Mouse (Mus musculus) forebrain, embryonic 11.5 days (tissue): ENCODE data around the gene Ctu1. TPM values are rescaled to one million over a fixed set of nuclear protein-coding genes. Genes with fewer than 3 reads are reported as not detected.

ENCODE experiments used
- ATAC-seq: fragments of 200-750 bp; cut with Nextera tagmentation; replicated peaks from 2 replicates; pipeline ENCODE4 v1.8.0; 2017; ENCODE audit warnings: moderate TSS enrichment; ENCODE audit not compliant: low FRiP score
- DNase-seq: peaks from one replicate; pipeline ENCODE4 v3.0.0-alpha.2; 2017; ENCODE audit warnings: low spot score
- H3K27ac ChIP-seq: fragments of 300-500 bp; sonication (generic); 2 replicates; pipeline ENCODE4 v1.5.1; 2014; ENCODE audit warnings: low read depth, low read length
- H3K27me3 ChIP-seq: fragments of 300-500 bp; sonication (generic); 2 replicates; pipeline ENCODE4 v1.6.1; 2014; ENCODE audit warnings: mild to moderate bottlenecking, low read length, mixed read lengths; ENCODE audit not compliant: control insufficient read depth, insufficient read depth
- H3K36me3 ChIP-seq: fragments of 300-500 bp; sonication (generic); 2 replicates; pipeline ENCODE4 v1.6.1; 2014; ENCODE audit warnings: mild to moderate bottlenecking, low read length, moderate library complexity, mixed read lengths; ENCODE audit not compliant: control insufficient read depth, insufficient read depth
- H3K4me1 ChIP-seq: fragments of 300-500 bp; sonication (generic); replicated peaks from 2 replicates; pipeline ENCODE4 v1.6.1; 2014; ENCODE audit warnings: low read length, mixed read lengths; ENCODE audit not compliant: control insufficient read depth, insufficient read depth
- H3K4me2 ChIP-seq: fragments of 300-500 bp; sonication (generic); 2 replicates; pipeline ENCODE4 v1.6.1; 2014; ENCODE audit warnings: low read depth, mild to moderate bottlenecking, low read length, moderate library complexity, mixed read lengths; ENCODE audit not compliant: severe bottlenecking
- H3K4me3 ChIP-seq: fragments of 300-500 bp; sonication (generic); 2 replicates; pipeline ENCODE4 v1.5.1; 2014; ENCODE audit warnings: low read depth, low read length
- H3K9ac ChIP-seq: fragments of 300-500 bp; sonication (generic); 2 replicates; pipeline ENCODE4 v1.6.1; 2014; ENCODE audit warnings: low read length
- H3K9me3 ChIP-seq: fragments of 300-500 bp; sonication (generic); 2 replicates; pipeline ENCODE4 v1.6.1; 2016; ENCODE audit warnings: low read length, mixed read lengths; ENCODE audit not compliant: control insufficient read depth
- WGBS: fragments of 180-500 bp; shearing (Covaris S2); extraction: QIAGEN DNeasy Blood & Tissue Kit; methylation state at CpG from one replicate; pipeline ENCODE4 v1.1.7; 2014; 5-methylcytosine and 5-hydroxymethylcytosine counted together
- polyA plus RNA-seq: library from polyadenylated mRNA; unstranded; fragments of >200 nt; fragmentation: Nextera tagmentation; extraction: Ambion mirVana; gene quantifications from 2 replicates; pipeline ENCODE4 v1.2.1, GENCODE M21; 2014

Gene Ctu1
- 13.7 and 14.3 TPM in 2 replicates for polyA plus RNA-seq

DNA sequence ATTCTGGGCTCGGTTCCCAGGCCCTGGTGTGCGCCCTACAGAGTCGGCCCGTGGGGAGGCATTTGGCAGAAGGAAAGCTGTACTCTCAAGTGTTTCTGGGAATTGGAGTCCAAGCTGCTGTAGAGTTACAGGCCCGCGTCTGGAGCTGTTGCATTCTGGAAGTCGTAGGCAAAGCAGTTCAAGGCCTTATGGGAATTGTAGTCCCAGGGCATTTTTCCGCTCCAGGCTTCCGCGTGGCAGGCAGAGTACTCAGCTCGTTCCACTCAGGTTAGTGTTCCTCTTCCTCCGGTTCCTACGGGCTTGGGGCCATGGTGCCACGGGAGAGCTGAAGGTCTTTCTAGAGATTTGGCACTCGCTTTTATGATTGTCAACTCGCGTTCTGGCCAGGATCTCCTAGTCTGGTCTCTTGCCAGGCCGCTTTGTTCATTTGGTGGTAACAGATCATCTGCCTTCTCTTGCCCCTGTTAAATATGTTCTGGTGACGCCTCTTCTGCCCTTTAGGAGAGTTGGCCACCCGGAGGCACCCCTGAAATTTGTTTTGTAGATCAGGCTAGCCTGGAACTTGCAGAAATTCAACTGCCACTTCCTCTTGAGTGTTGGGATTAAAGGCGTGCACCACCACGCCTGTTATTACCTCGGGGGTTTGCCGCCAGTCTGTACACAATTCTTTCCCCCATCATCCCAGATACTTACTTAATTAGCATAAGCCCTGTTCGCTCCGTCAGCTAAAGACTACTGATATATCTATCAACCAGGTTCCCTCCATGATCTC, at the start of gene Ctu1:
Ctu1 (plus strand) TSS at position 208 of the 772 bp plus-strand sequence.
- Histone ChIP-seq H3K9ac (peak within 1 kb of the TSS; percentile 70), H3K4me2 (peak within 1 kb of the TSS; percentile 56), H3K4me3 (peak within 1 kb of the TSS; percentile 64), H3K27ac (no peak within 1 kb of the TSS), H3K36me3 (peaks cover 12% of the 10 kb centered on the region), H3K27me3 (no peaks in the 10 kb centered on the region), H3K9me3 (no peaks in the 10 kb centered on the region), H3K4me1 (peaks cover 6% of the 10 kb centered on the region; the same call in 1 of the 2 replicates)
- WGBS, result under 1% methylated on average over 26 of the region's 26 CpGs
- peak; percentile 85 for DNase-seq
- ATAC-seq, result peak; percentile 94

DNA sequence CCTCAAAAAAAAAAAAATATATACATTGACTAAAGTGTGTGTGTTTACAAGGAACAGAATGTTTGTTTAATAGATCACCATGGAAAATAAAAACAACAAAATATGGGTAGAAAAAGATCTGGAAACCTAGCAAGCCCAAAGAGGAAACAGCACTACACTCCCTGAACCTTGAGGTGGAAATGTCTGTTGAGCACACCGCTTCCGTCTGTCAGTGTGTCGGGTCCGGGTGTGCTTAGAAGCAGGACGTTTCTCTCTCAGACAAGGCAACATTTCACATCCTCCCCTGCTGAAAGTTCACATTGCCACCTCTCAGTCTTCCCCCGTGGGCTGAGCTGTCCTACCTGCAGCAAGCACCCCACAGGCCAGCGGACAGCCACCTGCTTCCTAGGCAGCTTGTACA, 48.9 kb upstream of the Ctu1 start:
- no peaks in the 10 kb centered on the region for H3K4me1 ChIP-seq
- no peak overlapping the region for H3K4me3 ChIP-seq
- DNase-seq (no peak), ATAC-seq (no peak)
- no peak overlapping the region for H3K4me2 ChIP-seq
- H3K27me3 ChIP-seq, result no peaks in the 10 kb centered on the region
- no peak overlapping the region for H3K27ac ChIP-seq
- no peak overlapping the region for H3K9ac ChIP-seq
- H3K9me3 ChIP-seq, result no peaks in the 10 kb centered on the region
- H3K36me3 ChIP-seq, result no peaks in the 10 kb centered on the region
- 80% methylated on average over 7 of the region's 7 CpGs for WGBS

DNA sequence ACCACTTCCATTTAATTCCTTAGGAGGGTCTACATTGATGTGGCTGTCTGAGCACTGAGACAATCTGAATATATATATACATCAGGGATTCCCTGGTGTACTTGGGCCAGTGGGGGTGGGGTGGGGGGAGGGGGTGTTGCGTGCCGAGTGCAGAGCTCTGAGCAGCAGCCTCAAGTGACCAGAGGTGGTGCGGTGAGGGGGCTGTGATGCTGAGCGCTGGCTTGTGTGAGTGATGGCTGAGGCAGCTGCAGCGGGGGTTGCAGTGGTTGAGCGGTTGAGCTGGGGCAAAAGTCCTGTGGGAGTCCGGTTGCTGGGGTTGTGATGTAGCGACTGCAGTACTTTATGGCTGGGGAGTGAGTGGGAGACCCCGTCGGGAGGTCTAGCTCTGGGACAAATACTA, 48.0 kb upstream of the Ctu1 start:
- Histone ChIP-seq H3K9ac (no peak overlapping the region), H3K27ac (no peak overlapping the region), H3K4me2 (no peak overlapping the region), H3K36me3 (no peaks in the 10 kb centered on the region), H3K4me1 (no peaks in the 10 kb centered on the region), H3K9me3 (no peaks in the 10 kb centered on the region), H3K27me3 (no peaks in the 10 kb centered on the region), H3K4me3 (no peak overlapping the region)
- DNase-seq (no peak), ATAC-seq (no peak)
- WGBS, result 17% methylated on average over 10 of the region's 10 CpGs

DNA sequence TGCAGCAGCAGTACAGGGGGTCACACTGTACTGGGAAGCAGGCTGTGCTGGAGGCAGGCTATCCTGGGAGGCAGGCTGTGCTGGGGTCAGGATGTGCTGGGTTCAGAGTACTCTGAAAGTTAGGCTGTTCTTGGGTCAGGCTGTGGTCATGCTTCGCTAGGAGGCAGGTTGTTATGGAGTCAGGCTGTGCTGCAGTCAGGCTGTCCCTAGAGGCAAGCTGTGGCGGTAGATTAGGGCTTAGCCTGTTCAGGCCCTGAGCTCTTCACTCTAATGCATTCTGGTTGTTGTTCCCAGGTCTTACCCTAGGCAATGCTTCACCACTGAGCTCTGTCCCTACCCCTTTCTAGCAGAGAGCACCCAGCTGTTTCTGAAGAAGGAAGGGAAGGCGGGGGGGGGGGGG, 46.8 kb upstream of the Ctu1 start:
- no peak for DNase-seq
- no peaks in the 10 kb centered on the region for H3K4me1 ChIP-seq
- ATAC-seq, result no peak

DNA sequence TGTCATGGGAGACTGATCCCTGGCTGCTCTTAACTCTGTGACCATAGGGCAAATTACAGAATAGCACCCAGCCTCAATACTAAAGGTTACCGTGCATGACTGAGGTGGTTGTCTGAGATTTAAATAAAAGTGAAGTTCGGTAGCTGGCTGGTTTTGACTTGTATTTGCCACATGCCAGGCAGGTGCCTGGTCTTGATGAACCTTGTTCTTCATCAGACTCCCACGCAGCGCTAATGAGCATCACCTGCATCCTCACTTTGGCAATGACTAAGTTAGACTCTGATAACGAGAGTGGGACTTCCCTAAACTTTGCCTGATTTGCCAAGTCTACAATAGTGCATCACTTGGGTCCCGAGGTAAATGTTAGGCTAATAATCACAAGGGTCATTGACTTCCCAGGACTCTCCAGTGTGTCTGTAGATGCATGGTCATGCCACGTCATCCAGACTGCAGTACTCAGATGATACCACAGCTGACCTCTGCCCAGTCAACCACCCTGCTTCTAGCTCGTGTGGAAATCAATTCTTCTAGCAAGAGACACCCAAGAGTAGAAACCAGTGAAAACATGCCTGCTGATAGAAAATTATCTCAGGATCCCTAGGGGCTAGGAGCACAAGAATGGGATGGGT, 45.9 kb upstream of the Ctu1 start:
- H3K4me1 ChIP-seq, result no peaks in the 10 kb centered on the region
- no peaks in the 10 kb centered on the region for H3K27me3 ChIP-seq
- H3K9me3 ChIP-seq, result no peaks in the 10 kb centered on the region
- H3K27ac ChIP-seq, result no peak overlapping the region
- DNase-seq, result no peak
- WGBS, result 80% methylated on average over 8 of the region's 8 CpGs
- no peak overlapping the region for H3K4me2 ChIP-seq
- no peak for ATAC-seq
- no peak overlapping the region for H3K9ac ChIP-seq
- H3K4me3 ChIP-seq, result no peak overlapping the region
- H3K36me3 ChIP-seq, result no peaks in the 10 kb centered on the region

More for the DNA sequence above, 46.8 kb upstream of the Ctu1 start:
- Histone ChIP-seq H3K4me2 (no peak overlapping the region), H3K4me3 (no peak overlapping the region), H3K27ac (no peak overlapping the region), H3K36me3 (no peaks in the 10 kb centered on the region), H3K27me3 (no peaks in the 10 kb centered on the region), H3K9ac (no peak overlapping the region), H3K9me3 (no peaks in the 10 kb centered on the region)
- WGBS, result 80% methylated on average over 3 of the region's 3 CpGs

DNA sequence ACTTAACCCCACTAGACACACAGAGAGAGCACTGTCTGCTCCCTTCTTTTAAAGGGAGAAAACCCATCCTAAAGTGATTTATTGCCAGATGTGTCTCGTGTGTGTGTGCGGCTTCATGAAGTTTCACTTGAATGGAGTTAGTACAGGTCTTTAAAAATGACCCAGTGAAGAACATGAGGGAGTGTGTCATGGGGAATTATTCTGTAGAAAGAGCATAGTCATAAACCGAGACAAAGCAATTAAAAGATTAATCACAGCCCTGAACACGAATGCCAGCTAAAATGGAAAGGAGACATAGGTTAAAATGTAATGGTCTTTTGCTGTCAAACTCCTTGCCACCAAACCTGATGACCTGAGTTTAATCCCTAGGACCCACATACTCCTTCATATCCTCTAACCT, 37.9 kb upstream of the Ctu1 start:
- WGBS, result 87% methylated on average over 4 of the region's 4 CpGs
- H3K4me2 ChIP-seq, result no peak overlapping the region
- no peaks in the 10 kb centered on the region for H3K36me3 ChIP-seq
- H3K4me1 ChIP-seq, result no peaks in the 10 kb centered on the region
- H3K4me3 ChIP-seq, result no peak overlapping the region
- ATAC-seq (no peak), DNase-seq (no peak)
- H3K9ac ChIP-seq, result no peak overlapping the region
- H3K27me3 ChIP-seq, result no peaks in the 10 kb centered on the region
- H3K9me3 ChIP-seq, result no peaks in the 10 kb centered on the region
- H3K27ac ChIP-seq, result no peak overlapping the region

DNA sequence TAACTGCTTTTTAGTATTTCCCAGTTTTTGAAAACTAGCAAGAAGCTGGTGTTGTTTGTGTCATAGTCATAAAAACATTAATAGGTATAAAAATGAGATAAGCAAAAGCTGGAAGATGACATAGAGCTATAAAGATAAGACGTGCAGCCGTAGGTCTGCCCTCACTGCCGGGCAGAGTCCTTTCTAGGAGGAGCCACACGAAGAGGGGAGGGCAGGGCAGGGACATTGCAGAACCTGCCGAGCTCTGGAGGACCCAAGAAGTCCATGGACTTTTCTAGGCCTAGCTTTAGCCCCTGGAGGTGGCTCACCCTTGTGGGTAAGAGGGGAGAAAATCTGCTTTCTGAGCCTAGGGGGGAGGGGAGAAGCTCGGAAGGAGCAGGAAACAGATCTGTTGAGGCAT, 37.3 kb upstream of the Ctu1 start, which contains the start of gene Ceacam18:
Ceacam18 (plus strand) TSS at position 208 of the 400 bp plus-strand sequence.
- no peak within 1 kb of the TSS for H3K27ac ChIP-seq
- ATAC-seq (no peak), DNase-seq (no peak)
- H3K36me3 ChIP-seq, result no peaks in the 10 kb centered on the region
- no peaks in the 10 kb centered on the region for H3K4me1 ChIP-seq
- no peaks in the 10 kb centered on the region for H3K27me3 ChIP-seq
- no peaks in the 10 kb centered on the region for H3K9me3 ChIP-seq
- no peak within 1 kb of the TSS for H3K4me3 ChIP-seq
- whole genome bisulfite sequencing, result 78% methylated on average over 6 of the region's 6 CpGs
- no peak within 1 kb of the TSS for H3K9ac ChIP-seq
- H3K4me2 ChIP-seq, result no peak within 1 kb of the TSS

DNA sequence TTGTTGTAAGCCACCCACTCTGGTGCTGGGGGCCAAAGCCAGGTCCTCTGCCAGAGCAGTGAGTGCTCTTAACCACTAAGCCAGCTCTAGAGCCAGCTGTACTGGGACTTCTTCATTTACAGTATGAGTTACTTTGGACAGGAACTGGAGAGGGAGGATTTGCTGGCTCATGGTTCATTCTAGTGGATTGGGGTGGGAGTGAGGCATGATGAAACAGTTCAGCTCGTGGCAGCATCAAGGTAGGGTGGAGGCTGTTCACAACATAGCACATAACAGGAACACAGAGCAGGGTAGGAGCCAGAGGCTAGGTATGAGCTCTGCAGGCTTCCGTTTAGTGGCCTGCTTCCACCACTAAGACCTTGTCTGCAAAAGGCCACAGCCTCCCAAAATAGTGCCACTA, 35.6 kb upstream of the Ctu1 start:
- Histone ChIP-seq H3K9ac (no peak overlapping the region), H3K9me3 (no peaks in the 10 kb centered on the region), H3K27ac (no peak overlapping the region), H3K36me3 (no peaks in the 10 kb centered on the region), H3K27me3 (no peaks in the 10 kb centered on the region), H3K4me1 (no peaks in the 10 kb centered on the region), H3K4me3 (no peak overlapping the region), H3K4me2 (no peak overlapping the region)
- WGBS, result 65% methylated on average over 2 of the region's 2 CpGs
- DNase-seq (no peak), ATAC-seq (no peak)
